Mouse (Mus musculus): ENCODE data around the gene Crygb. TPM values are rescaled to one million over a fixed set of nuclear protein-coding genes. Genes with fewer than 3 reads are reported as not detected.

The Crygb gene
- not detected in 2 replicates for polyA plus RNA-seq (2012; ENCODE audit: insufficient read depth, insufficient read length, missing spikeins)

DNA sequence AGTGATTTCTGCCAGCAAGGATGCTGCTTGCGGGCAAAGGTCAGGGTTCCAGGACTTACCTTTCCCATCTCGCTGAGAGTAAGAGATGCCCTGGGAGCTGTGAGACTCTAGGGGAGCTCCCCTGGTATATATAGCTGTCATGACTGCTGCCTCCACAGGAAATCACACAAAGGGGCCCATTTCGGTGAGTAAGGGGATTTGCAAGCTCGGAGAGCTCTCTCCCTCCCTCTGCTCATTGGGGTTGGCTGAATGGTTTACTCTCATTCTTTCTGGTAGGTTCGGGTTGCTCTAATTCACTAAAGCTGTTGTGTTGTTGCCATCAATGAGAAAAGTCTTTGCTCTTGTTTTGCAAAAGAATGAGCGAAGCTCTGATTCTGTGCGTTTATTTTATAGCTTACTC is at the start of gene Crygb:
TSS of gene Crygb (minus strand) at position 101 of the 400 bp plus-strand sequence.
- no peak within 1 kb of the TSS for H3K27ac ChIP-seq (ENCODE audit: insufficient read depth, low read depth, low read length)
- no peak within 1 kb of the TSS for H3K4me3 ChIP-seq (ENCODE audit: insufficient read depth, low read length)
- TF ChIP-seq POLR2A (IDR thresholded peaks at IDR 0.05; ENCODE audit: borderline replicate concordance, low read depth, low read length): no peak
- no peak for TF ChIP-seq CTCF (IDR thresholded peaks at IDR 0.05; ENCODE audit: low read depth, low read length)
- H3K4me1 ChIP-seq (ENCODE audit: control insufficient read depth, insufficient read depth, low read length): no peaks in the 10 kb centered on the region; the same call in 1 of the 2 replicates

DNA sequence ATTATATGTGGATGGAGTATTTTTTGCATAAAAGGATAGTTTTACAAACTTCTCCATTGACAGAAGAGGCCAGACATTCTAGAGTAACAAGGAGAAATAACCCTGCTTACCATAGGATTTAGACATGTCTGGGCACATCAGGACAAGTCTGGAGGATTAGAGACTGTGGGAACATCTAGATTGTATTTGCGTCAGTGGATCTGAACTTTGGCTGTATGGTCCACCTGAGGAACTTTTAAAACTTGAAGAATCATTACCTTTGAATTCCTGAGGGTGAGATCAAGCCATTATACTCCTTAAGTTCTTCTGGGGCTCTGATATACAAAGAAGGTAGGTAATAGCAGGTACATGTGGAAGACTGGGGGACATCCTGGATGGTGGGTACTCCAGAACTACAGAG is 49.6 kb upstream of the Crygb start:
- H3K4me1 ChIP-seq (ENCODE audit: control insufficient read depth, insufficient read depth, low read length): no peaks in the 10 kb centered on the region
- TF ChIP-seq POLR2A (IDR thresholded peaks at IDR 0.05; ENCODE audit: borderline replicate concordance, low read depth, low read length) (no peak), CTCF (IDR thresholded peaks at IDR 0.05; ENCODE audit: low read depth, low read length) (no peak)

DNA sequence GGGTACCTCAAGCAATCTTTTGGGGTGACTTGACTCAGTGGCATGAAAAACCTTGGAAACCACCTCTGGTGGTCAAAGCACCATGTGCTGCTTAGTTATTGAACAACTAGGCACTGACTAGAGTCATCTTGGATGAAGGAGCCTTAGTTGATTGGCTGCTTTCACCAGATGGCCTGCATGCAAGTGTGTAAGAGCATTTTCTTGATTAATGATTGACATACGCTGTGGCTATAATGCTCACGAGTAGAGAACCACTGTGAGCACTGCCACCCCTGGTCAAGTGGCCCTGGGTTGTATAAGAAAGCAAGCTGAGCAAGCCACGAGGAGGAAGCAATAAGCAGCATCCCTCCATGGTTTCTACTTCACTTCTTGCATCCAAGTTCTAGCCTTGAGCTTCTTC is 48.1 kb upstream of the Crygb start:
- Histone ChIP-seq H3K4me3 (ENCODE audit: insufficient read depth, low read length) (no peak overlapping the region), H3K27ac (ENCODE audit: insufficient read depth, low read depth, low read length) (no peak overlapping the region), H3K4me1 (ENCODE audit: control insufficient read depth, insufficient read depth, low read length) (no peaks in the 10 kb centered on the region)
- TF ChIP-seq CTCF (IDR thresholded peaks at IDR 0.05; ENCODE audit: low read depth, low read length): no peak
- TF ChIP-seq POLR2A (IDR thresholded peaks at IDR 0.05; ENCODE audit: borderline replicate concordance, low read depth, low read length): no peak

More for the DNA sequence above, 49.6 kb upstream of the Crygb start:
- Histone ChIP-seq H3K4me3 (ENCODE audit: insufficient read depth, low read length) (no peak overlapping the region), H3K27ac (ENCODE audit: insufficient read depth, low read depth, low read length) (no peak overlapping the region)

DNA sequence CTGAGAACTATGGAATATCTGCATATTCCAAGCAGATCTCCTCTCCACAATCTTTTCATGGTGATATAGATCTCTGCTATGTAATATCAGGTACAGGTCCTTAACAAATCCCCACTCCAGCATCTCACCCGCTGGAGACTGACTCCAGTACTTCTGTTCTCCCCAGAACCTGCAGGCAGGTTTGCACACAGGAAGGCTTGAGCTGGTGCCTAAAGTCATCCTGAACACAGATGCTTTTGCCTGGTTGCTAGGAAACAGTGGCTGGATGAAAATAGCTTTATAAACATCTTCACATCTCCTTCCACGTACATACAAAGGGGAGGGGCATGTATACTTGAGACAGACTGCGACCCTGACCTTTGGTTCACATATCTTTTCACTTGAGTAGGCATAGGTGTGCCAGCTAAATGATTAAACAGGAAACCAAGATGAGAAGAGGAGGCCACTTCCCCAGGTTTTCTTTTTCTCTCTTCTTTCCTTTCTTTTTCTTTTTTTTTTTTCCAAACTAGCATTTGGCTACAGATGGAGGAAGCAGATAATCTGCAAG is 47.6 kb upstream of the Crygb start:
- Histone ChIP-seq H3K4me1 (ENCODE audit: control insufficient read depth, insufficient read depth, low read length) (no peaks in the 10 kb centered on the region), H3K27ac (ENCODE audit: insufficient read depth, low read depth, low read length) (no peak overlapping the region), H3K4me3 (ENCODE audit: insufficient read depth, low read length) (no peak overlapping the region)
- no peak for TF ChIP-seq CTCF (IDR thresholded peaks at IDR 0.05; ENCODE audit: low read depth, low read length)
- no peak for TF ChIP-seq POLR2A (IDR thresholded peaks at IDR 0.05; ENCODE audit: borderline replicate concordance, low read depth, low read length)

DNA sequence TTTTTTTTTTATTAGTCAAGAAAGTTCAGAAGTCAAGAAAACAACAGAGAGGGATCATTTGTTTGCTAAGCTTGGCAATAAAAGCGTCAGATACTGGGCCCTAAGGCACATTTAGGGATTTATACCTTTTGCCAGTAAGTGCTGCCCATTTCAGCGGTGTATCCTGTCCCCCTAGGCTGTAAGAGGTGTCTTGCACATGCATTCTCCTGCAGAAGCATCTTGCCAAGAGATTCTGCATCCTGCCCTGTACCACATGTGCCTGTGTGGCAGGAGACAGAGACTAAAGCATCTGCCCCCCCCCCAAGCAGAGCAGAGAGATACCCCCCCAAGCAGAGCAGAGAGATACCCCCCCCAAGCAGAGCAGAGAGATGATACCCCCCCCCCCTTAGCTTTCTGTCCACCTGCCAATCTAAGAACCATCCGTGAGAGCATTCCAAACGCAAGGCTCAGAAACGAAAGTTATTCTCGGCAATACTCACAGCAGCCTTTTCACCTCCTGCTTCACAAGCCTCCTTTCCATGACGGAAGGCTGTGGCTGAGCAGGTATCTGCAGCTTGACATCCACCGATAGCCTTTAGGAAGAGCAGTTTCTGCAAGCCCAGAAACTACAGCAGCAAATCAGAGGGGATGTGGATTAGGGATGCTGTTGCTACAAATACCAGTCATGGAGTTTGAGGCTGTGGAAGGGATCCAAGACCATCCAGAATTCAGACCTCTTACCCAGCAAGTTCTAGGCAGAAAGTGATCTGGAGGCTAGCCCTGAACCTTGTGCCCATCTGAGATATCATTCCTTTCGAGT is 40.7 kb upstream of the Crygb start, which contains the start of gene D630023F18Rik:
TSS of gene D630023F18Rik (minus strand) at position 641 of the 799 bp plus-strand sequence.
- Histone ChIP-seq H3K4me1 (ENCODE audit: control insufficient read depth, insufficient read depth, low read length) (no peaks in the 10 kb centered on the region), H3K4me3 (ENCODE audit: insufficient read depth, low read length) (no peak within 1 kb of the TSS), H3K27ac (ENCODE audit: insufficient read depth, low read depth, low read length) (no peak within 1 kb of the TSS)
- TF ChIP-seq POLR2A (IDR thresholded peaks at IDR 0.05; ENCODE audit: borderline replicate concordance, low read depth, low read length): no peak

DNA sequence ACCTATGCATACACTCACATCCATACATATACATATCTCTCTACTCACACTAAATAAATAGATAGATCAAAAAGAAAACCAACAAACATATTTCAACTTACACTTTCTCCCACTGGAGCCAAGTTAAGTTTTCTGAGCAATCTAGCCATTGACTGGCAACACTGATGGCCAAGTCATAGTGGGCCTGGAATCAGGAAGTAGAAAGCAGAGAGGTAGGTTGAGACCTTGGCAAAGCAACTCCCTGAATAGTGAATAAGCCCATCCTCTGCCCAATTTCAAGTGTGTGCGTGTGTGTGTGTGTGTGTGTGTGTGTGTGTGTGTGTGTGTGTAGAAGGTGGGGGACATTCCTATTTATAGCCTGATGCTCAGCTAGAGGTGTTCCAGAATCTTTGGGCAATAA is 37.4 kb upstream of the Crygb start, which contains the start of gene Gm28845:
TSS of gene Gm28845 (minus strand) at position 121 of the 400 bp plus-strand sequence.
- Histone ChIP-seq H3K4me1 (ENCODE audit: control insufficient read depth, insufficient read depth, low read length) (no peaks in the 10 kb centered on the region), H3K27ac (ENCODE audit: insufficient read depth, low read depth, low read length) (no peak within 1 kb of the TSS), H3K4me3 (ENCODE audit: insufficient read depth, low read length) (no peak within 1 kb of the TSS)
- TF ChIP-seq POLR2A (IDR thresholded peaks at IDR 0.05; ENCODE audit: borderline replicate concordance, low read depth, low read length): no peak
- no peak for TF ChIP-seq CTCF (IDR thresholded peaks at IDR 0.05; ENCODE audit: low read depth, low read length)

DNA sequence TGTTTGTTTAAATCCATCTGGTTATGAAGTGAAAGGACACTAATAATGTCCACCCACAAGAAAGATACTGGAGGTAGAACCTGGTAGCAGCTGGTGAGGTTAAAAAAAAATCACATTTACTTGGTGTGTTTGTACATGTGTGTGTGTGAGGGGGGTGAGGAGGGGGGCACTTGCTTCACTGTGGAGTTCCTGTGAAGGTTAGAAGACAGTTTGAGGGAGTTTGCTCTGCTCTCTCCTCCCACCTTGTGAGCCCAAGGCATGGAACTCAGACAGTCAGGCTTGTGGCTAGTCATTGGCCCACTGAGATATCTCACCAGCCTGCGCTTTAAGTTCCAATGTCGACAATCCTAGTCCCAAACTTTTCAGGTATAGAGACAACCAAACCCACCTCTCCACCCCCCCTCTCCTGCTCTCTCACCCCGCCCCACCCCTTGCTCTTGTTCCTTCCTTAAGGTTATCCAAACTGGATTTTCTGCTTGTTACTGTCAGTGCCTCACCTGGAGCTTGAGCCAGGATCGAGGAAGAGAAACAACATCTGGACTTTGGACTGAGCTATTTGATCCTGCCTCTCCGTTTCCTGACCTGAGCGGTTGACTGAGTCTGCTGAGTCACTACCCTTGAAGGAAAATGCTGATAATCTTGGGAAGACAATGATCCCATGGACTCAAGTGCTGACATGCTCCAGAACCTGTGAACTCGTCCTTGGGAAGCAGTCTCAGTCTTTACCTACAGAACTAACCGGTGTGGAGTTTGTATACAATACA is 36.2 kb upstream of the Crygb start:
- Histone ChIP-seq H3K4me1 (ENCODE audit: control insufficient read depth, insufficient read depth, low read length) (peaks cover 4% of the 10 kb centered on the region), H3K4me3 (ENCODE audit: insufficient read depth, low read length) (no peak overlapping the region), H3K27ac (ENCODE audit: insufficient read depth, low read depth, low read length) (no peak overlapping the region)
- TF ChIP-seq CTCF (IDR thresholded peaks at IDR 0.05; ENCODE audit: low read depth, low read length) (no peak), POLR2A (IDR thresholded peaks at IDR 0.05; ENCODE audit: borderline replicate concordance, low read depth, low read length) (no peak)

DNA sequence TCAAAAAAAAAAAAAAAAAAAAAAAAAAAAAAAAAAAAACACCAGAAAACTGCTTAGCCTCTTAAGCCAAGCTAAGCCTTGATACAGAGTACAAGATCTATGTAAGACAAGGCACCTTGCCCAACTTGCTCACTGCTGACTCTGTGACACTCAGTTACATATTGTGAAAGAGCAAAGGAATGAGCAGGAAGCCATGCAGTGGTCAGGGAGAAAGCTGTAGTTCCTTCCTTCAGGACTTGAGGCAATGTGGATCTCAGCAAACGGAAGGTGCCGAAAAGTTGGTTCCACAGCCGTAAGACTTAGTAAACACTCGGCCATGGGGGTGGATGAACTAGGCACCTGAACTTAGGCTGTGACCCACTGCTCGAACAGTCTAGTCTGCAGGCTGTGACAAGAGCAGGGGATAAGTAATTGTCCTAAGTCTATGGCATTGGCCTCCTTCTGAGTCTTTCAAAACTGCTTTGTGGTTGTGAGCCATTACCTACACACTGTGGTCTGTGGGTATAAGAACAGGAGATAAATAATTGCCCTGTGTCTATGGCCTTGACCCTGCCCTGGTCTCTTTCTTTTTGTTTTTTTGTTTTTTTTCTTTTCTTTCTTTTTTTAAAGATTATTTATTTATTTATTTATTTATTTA is 31.6 kb upstream of the Crygb start:
- H3K4me3 ChIP-seq (ENCODE audit: insufficient read depth, low read length): no peak overlapping the region
- peak overlapping the region; percentile 91 for H3K27ac ChIP-seq (ENCODE audit: insufficient read depth, low read depth, low read length)
- TF ChIP-seq CTCF (IDR thresholded peaks at IDR 0.05; ENCODE audit: low read depth, low read length): no peak
- no peak for TF ChIP-seq POLR2A (IDR thresholded peaks at IDR 0.05; ENCODE audit: borderline replicate concordance, low read depth, low read length)
- peaks cover 30% of the 10 kb centered on the region for H3K4me1 ChIP-seq (ENCODE audit: control insufficient read depth, insufficient read depth, low read length)

DNA sequence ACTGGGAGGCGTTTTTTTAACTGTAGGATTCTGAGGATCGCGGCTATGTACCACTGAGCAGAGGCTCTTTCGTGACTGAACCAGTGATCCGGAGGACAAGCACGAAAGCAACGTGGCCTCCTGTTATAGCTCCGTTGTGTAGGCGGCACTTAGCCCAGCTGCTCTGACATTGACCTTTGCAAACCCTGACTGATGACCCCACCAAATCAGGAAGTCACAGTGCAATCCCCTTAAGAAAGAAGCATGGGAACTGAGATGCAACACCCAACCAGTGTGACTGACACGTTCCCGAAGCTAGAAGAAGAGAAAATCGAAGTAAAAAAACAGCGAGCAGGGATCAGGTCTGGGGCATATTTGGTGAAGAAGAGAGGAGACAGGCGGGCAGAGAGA is 30.7 kb upstream of the Crygb start:
- Histone ChIP-seq H3K4me3 (ENCODE audit: insufficient read depth, low read length) (no peak overlapping the region), H3K4me1 (ENCODE audit: control insufficient read depth, insufficient read depth, low read length) (peaks cover 37% of the 10 kb centered on the region), H3K27ac (ENCODE audit: insufficient read depth, low read depth, low read length) (peak overlapping the region; percentile 79)
- no peak for TF ChIP-seq CTCF (IDR thresholded peaks at IDR 0.05; ENCODE audit: low read depth, low read length)
- no peak for TF ChIP-seq POLR2A (IDR thresholded peaks at IDR 0.05; ENCODE audit: borderline replicate concordance, low read depth, low read length)

All from bone marrow macrophage, adult 2 months (primary cell).